Mouse (Mus musculus) ES-Bruce4 (cell line): ENCODE measurements around the gene Glis3. TPM values are rescaled to one million over a fixed set of nuclear protein-coding genes. Genes with fewer than 3 reads are reported as not detected.

Experiments
- H3K27ac ChIP-seq: 2 replicates; pipeline ENCODE4 v1.5.1; 2012; ENCODE audit warnings: low read length, inconsistent platforms; ENCODE audit not compliant: insufficient read depth
- H3K27me3 ChIP-seq: 2 replicates; pipeline ENCODE4 v1.6.1; 2012; ENCODE audit warnings: mild to moderate bottlenecking, low read length, inconsistent platforms; ENCODE audit not compliant: control insufficient read depth, poor library complexity, insufficient read depth, severe bottlenecking
- H3K36me3 ChIP-seq: 2 replicates; pipeline ENCODE4 v1.6.1; 2012; ENCODE audit warnings: inconsistent platforms, mild to moderate bottlenecking, low read length, moderate library complexity; ENCODE audit not compliant: control insufficient read depth, poor library complexity, insufficient read depth, severe bottlenecking
- H3K4me1 ChIP-seq: one replicate; pipeline ENCODE4 v1.8.1; 2011; ENCODE audit warnings: low read length; ENCODE audit not compliant: control insufficient read depth, insufficient read depth
- H3K4me3 ChIP-seq: 2 replicates; pipeline ENCODE4 v1.5.1; 2011; ENCODE audit warnings: low read depth, mild to moderate bottlenecking, low read length
- H3K9ac ChIP-seq: 2 replicates; pipeline ENCODE4 v1.6.1; 2012; ENCODE audit warnings: low read depth, mild to moderate bottlenecking, inconsistent platforms; ENCODE audit not compliant: poor library complexity, severe bottlenecking
- H3K9me3 ChIP-seq: replicated peaks from 2 replicates; pipeline ENCODE4 v1.6.1; 2012; ENCODE audit warnings: mild to moderate bottlenecking, low read length, inconsistent platforms; ENCODE audit not compliant: control insufficient read depth, poor library complexity, insufficient read depth, severe bottlenecking
- CTCF ChIP-seq: IDR thresholded peaks from one replicate; pipeline ENCODE4 v1.8.1; 2011; ENCODE audit warnings: low read depth, low read length
- EP300 ChIP-seq: IDR thresholded peaks from 2 replicates; pipeline ENCODE4 v1.6.1; 2011; ENCODE audit warnings: low read depth, low read length; ENCODE audit not compliant: insufficient read depth
- POLR2A ChIP-seq: IDR thresholded peaks from one replicate; pipeline ENCODE4 v1.8.1; 2011; ENCODE audit warnings: low read length; ENCODE audit not compliant: insufficient read depth
- polyA plus RNA-seq: library from polyadenylated mRNA; stranded (reverse); fragments of >200 nt; gene quantifications from 2 replicates; pipeline ENCODE4 v1.2.4, GENCODE M21; 2011; ENCODE audit warnings: low read depth; ENCODE audit not compliant: missing spikeins, insufficient read depth, insufficient read length

Glis3 gene
- polyA plus RNA-seq, 1 experiment, result 5.5 TPM

GRCm38 (mm10) chr19:28477326-28477863, 202.5 kb downstream of the Glis3 start:
- H3K27ac ChIP-seq, result no peak overlapping the region
- H3K9ac ChIP-seq, result no peak overlapping the region
- TF ChIP-seq POLR2A (no peak), CTCF (no peak), EP300 (no peak)
- H3K9me3 ChIP-seq, result no peaks in the 10 kb centered on the region
- H3K4me3 ChIP-seq, result no peak overlapping the region
- H3K36me3 ChIP-seq, result no peaks in the 10 kb centered on the region
- no peaks in the 10 kb centered on the region for H3K27me3 ChIP-seq
- H3K4me1 ChIP-seq, result no peaks in the 10 kb centered on the region

DNA sequence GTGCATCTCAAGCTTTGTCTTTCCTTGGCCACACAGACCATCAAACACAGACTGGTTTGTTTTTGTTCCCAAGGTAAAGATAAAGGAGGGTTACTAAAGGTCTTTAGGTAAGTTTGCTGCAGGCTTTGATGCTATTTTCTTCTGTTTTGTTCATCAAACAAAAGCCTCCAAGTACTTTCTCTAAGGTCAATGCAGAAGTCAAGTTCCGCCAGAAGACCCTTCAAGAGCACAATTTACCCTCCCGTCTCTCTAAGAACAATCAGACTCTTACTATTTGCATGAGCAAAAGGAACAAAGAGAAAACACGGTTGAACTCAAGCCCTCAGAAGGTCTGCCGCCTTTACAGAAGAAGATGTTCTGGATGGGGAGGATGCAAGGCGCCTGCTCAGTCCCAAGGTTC, 206.3 kb downstream of the Glis3 start:
- no peak for TF ChIP-seq POLR2A
- no peak for TF ChIP-seq CTCF
- H3K9me3 ChIP-seq, result no peaks in the 10 kb centered on the region
- H3K27me3 ChIP-seq, result no peaks in the 10 kb centered on the region; the same call in 1 of the 2 replicates
- H3K36me3 ChIP-seq, result no peaks in the 10 kb centered on the region
- H3K4me1 ChIP-seq, result peaks cover 1% of the 10 kb centered on the region
- H3K27ac ChIP-seq, result no peak overlapping the region
- no peak overlapping the region for H3K4me3 ChIP-seq
- H3K9ac ChIP-seq, result no peak overlapping the region

- no peak overlapping the region for H3K27ac ChIP-seq
- no peak overlapping the region for H3K4me3 ChIP-seq
- peaks cover 1% of the 10 kb centered on the region for H3K4me1 ChIP-seq
- TF ChIP-seq POLR2A (no peak), EP300 (no peak), CTCF (no peak)
- H3K9ac ChIP-seq, result no peak overlapping the region
- no peaks in the 10 kb centered on the region for H3K36me3 ChIP-seq
- no peaks in the 10 kb centered on the region; the same call in 1 of the 2 replicates for H3K27me3 ChIP-seq
- no peaks in the 10 kb centered on the region for H3K9me3 ChIP-seq
Measured at GRCm38 (mm10) chr19:28471144-28471543, 208.7 kb downstream of the Glis3 start.

DNA sequence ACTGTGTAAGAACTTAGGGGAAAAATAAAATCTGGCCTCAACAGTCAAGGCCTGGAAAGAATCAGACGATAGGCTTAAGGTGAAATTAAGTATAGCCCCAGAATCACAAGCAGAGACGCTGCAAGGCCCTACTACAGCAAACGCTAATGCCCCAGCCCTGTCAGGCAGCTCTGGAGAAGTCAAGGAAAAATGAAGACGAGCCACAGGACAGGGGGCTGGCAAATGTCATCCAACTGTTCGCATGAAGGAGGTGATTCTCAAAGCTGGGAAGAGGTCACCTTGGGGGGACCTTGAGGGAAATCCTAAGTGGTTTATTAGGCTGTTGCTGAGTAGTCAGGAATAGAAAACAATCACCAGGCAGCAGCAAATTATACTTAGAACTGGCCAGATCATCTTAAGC, 214.1 kb downstream of the Glis3 start:
- H3K27ac ChIP-seq, result no peak overlapping the region
- H3K9ac ChIP-seq, result no peak overlapping the region
- H3K27me3 ChIP-seq, result no peaks in the 10 kb centered on the region; the same call in none of the 2 replicates
- no peaks in the 10 kb centered on the region for H3K4me1 ChIP-seq
- TF ChIP-seq CTCF, result no peak
- H3K9me3 ChIP-seq, result no peaks in the 10 kb centered on the region
- H3K36me3 ChIP-seq, result no peaks in the 10 kb centered on the region
- no peak overlapping the region for H3K4me3 ChIP-seq

DNA sequence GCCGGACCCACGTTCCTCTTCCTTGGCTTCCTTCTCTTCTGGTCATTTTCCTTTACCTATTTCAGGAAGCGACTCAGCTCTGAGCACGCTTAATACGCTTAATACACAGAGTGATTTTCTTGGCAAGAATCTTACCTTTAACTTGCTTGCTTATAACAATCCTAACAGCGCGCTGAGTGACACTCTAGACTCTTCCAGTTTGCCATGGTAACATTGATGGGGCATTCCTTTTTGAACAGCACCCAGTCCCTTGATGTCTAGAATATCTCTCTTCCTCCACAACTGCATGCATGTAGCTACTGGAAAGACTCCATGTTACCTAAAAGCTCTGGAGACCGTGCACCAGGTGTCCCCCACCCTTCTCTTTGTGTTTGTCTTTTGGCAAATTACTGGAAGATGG, 225.5 kb downstream of the Glis3 start:
- Histone ChIP-seq H3K4me1 (no peaks in the 10 kb centered on the region), H3K9me3 (no peaks in the 10 kb centered on the region), H3K27me3 (no peaks in the 10 kb centered on the region; the same call in 1 of the 2 replicates), H3K9ac (no peak overlapping the region), H3K36me3 (no peaks in the 10 kb centered on the region), H3K27ac (no peak overlapping the region), H3K4me3 (no peak overlapping the region)
- TF ChIP-seq EP300 (no peak), POLR2A (no peak), CTCF (no peak)

DNA sequence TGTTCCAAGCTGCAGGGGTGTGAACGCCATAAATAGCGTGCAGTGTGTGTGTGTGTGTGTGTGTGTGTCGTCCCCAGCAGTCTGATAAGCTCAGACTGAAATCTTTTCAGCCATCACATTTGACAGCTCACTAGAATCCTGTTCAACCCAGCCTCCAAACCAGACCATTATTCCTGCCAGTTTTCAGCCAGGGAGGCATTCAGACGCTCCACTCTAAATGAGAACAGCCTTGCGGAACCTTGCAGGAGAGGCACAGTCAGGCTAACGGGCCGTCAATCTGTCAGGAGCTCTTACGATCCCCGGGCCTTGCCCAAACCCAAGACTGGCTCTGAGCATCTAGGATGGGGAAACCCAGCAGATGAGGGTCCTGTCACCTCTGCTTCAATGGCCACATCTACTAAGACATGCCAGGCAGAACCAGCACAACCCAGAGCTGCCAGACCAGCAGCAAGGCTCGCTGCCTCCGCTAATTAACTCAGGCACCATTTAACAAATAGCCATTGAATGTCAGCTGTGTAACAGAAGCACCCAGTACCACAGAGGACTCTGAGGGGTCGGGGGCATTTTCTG, 226.8 kb downstream of the Glis3 start:
- Histone ChIP-seq H3K9ac (no peak overlapping the region), H3K36me3 (no peaks in the 10 kb centered on the region), H3K27ac (no peak overlapping the region), H3K27me3 (no peaks in the 10 kb centered on the region), H3K4me3 (no peak overlapping the region), H3K4me1 (no peaks in the 10 kb centered on the region), H3K9me3 (no peaks in the 10 kb centered on the region)
- TF ChIP-seq EP300 (no peak), CTCF (no peak), POLR2A (no peak)
